Mouse (Mus musculus): ENCODE results near the gene Elof1.

GRCm38 (mm10) chr9:22162305-22162704 is 45.3 kb upstream of the Elof1 start:
- TF ChIP-seq POLR2AphosphoS5 (IDR thresholded peaks at IDR 0.05; ENCODE audit: insufficient replicate concordance, low read depth, low read length) = no peak
- TF ChIP-seq CTCF (IDR thresholded peaks at IDR 0.05; ENCODE audit: low read depth, low read length) = no peak
- TF ChIP-seq GATA1 (IDR thresholded peaks at IDR 0.05; ENCODE audit: borderline replicate concordance, low read length) = no peak
- no peak for TF ChIP-seq TAL1 (conservative IDR thresholded peaks at IDR 0.05; ENCODE audit: low read depth, low read length)

Data from G1E (cell line).